Mouse (Mus musculus): Measurements from ENCODE around the gene Nlrc5. TPM values are rescaled to one million over a fixed set of nuclear protein-coding genes. Genes with fewer than 3 reads are reported as not detected.

The Nlrc5 gene
- total and polyA plus RNA-seq, 3 experiments = 0.03 TPM; not detected in 2

DNA sequence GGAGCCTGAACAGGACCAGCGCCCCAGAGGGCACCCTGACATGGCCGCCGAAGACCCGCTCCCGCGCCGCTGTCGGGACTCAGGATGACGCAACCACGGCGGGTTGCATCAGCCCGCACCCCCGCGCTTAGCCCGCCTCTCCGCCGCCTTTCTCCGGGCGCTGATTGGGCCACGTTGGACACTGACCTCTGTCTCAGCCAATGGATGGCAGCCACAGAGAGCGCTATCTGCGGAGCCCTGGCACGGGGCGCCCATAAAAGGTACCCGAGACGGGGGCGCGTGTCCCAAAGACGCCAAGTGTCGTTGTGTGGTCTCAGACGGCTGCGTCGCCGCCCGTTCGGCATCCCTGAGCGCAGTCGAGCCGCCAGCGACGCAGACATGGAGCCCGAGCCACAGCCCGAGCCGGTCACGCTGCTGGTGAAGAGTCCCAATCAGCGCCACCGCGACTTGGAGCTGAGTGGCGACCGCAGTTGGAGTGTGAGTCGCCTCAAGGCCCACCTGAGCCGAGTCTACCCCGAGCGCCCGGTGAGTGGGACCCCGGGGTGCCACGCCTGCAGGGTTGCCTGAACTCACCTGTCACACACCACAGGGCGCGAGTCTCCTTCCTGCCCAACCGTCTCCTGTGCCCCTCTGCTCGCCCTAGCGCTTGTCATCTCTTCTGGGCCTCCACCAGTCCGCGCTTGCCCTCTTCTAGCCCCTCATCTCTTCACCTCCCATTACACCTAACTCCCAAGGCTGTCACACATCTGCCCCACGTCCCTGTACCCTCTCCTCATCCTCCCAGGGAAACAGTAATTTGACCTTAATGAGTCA lies 47.7 kb upstream of the Nlrc5 start, which contains the start of gene Herpud1:
TSS of gene Herpud1 (plus strand) at position 225 of the 813 bp plus-strand sequence.
- peaks cover 34% of the 10 kb centered on the region for H3K79me2 ChIP-seq (ENCODE audit: control insufficient read depth, insufficient read depth, low read length, poor library complexity)
- peak within 1 kb of the TSS; percentile 74 for H3K27ac ChIP-seq (ENCODE audit: control insufficient read depth, low read depth, low read length)
- no peak; the same call in 1 of the 2 replicates for TF ChIP-seq CHD1 (IDR thresholded peaks at IDR 0.05; ENCODE audit: low read depth, low read length)
- TF ChIP-seq USF1 (IDR thresholded peaks at IDR 0.05; ENCODE audit: low read depth, low read length) = peak; percentile 69
- TF ChIP-seq TBP (IDR thresholded peaks at IDR 0.05; ENCODE audit: low read depth, low read length) = peak; percentile 97
- TF ChIP-seq MAX (IDR thresholded peaks at IDR 0.05; ENCODE audit: low read length) = peak; percentile 74
- TF ChIP-seq MAFK (IDR thresholded peaks at IDR 0.05; ENCODE audit: borderline replicate concordance, low read depth, low read length) = no peak
- TF ChIP-seq EP300 (IDR thresholded peaks at IDR 0.05; ENCODE audit: low read depth in 1 of 2, low read length in 2 of 2) = peak in 1 of 2 experiments; percentile 57; a peak in 1 of 4 replicates
- no peak for TF ChIP-seq ZNF384 (IDR thresholded peaks at IDR 0.05; ENCODE audit: low read depth, low read length)
- TF ChIP-seq HCFC1 (IDR thresholded peaks at IDR 0.05; ENCODE audit: low read depth, low read length) = peak; percentile 76
- peak; percentile 46; the same call in 1 of the 2 replicates for TF ChIP-seq MXI1 (IDR thresholded peaks at IDR 0.05; ENCODE audit: low read depth, low read length)
- peak; percentile 96 for TF ChIP-seq POLR2AphosphoS2 (IDR thresholded peaks at IDR 0.05; ENCODE audit: low read length)
- peak; percentile 98 to 99 for TF ChIP-seq POLR2A (IDR thresholded peaks at IDR 0.05; ENCODE audit: control insufficient read depth in 1 of 2, insufficient read depth in 1 of 2, low read depth in 1 of 2, low read length in 2 of 2, poor library complexity in 1 of 2)
- TF ChIP-seq ZMIZ1 (IDR thresholded peaks at IDR 0.05; ENCODE audit: low read depth, low read length) = peak; percentile 99
- TF ChIP-seq CHD2 (IDR thresholded peaks at IDR 0.05; ENCODE audit: low read length) = peak; percentile 53; the same call in 1 of the 2 replicates
- TF ChIP-seq E2F4 (IDR thresholded peaks at IDR 0.05; ENCODE audit: borderline replicate concordance, low read depth, low read length) = peak; percentile 55; the same call in 1 of the 2 replicates
- TF ChIP-seq ETS1 (IDR thresholded peaks at IDR 0.05; ENCODE audit: low read depth, low read length) = peak; percentile 64; the same call in 1 of the 2 replicates
- TF ChIP-seq POLR2AphosphoS5 (IDR thresholded peaks at IDR 0.05; ENCODE audit: borderline replicate concordance, low read depth, low read length) = peak; percentile 42; the same call in 1 of the 2 replicates
- no peak; the same call in 1 of the 2 replicates for TF ChIP-seq RAD21 (IDR thresholded peaks at IDR 0.05; ENCODE audit: low read depth, low read length)
- peak; percentile 98 for TF ChIP-seq NELFE (IDR thresholded peaks at IDR 0.05; ENCODE audit: low read depth, low read length)
- peak; percentile 76 for TF ChIP-seq MAZ (IDR thresholded peaks at IDR 0.05; ENCODE audit: low read depth, low read length)
- peak; percentile 61; the same call in 1 of the 2 replicates for TF ChIP-seq KAT2A (conservative IDR thresholded peaks at IDR 0.05; ENCODE audit: low read depth, low read length)
- peak; percentile 67 for TF ChIP-seq MYC (IDR thresholded peaks at IDR 0.05; ENCODE audit: low read depth, low read length)
- peak; percentile 76 for TF ChIP-seq GATA1 (IDR thresholded peaks at IDR 0.05; ENCODE audit: low read depth, low read length)
- peak; percentile 66 for TF ChIP-seq SIN3A (IDR thresholded peaks at IDR 0.05; ENCODE audit: low read length)
- peak; percentile 53; the same call in 1 of the 2 replicates for TF ChIP-seq TCF12 (IDR thresholded peaks at IDR 0.05; ENCODE audit: low read depth, low read length)
- TF ChIP-seq GABPA (IDR thresholded peaks at IDR 0.05; ENCODE audit: low read depth, low read length) = no peak
- no peak; the same call in 1 of the 2 replicates for TF ChIP-seq JUND (IDR thresholded peaks at IDR 0.05; ENCODE audit: low read depth, low read length)
- TF ChIP-seq UBTF (IDR thresholded peaks at IDR 0.05; ENCODE audit: borderline replicate concordance, insufficient read depth, low read depth, low read length) = 0 out of 2 replicates have a peak, but pooled peaks have one; percentile 45
- 0 out of 2 replicates have a peak, but pooled peaks have one; percentile 19 for TF ChIP-seq NRF1 (IDR thresholded peaks at IDR 0.05; ENCODE audit: insufficient read depth, low read depth, low read length, poor library complexity, severe bottlenecking)
- TF ChIP-seq MYB (IDR thresholded peaks at IDR 0.05; ENCODE audit: low read depth, low read length) = no peak
- peaks cover 13 to 25% of the 10 kb centered on the region in 2 experiments for H3K4me1 ChIP-seq (ENCODE audit: control insufficient read depth in 1 of 2, insufficient read depth in 2 of 2, low read length in 2 of 2)
- peak within 1 kb of the TSS; percentile 93 to 94 for H3K4me3 ChIP-seq (ENCODE audit: control insufficient read depth in 1 of 2, insufficient read depth in 1 of 2, low read depth in 2 of 2, low read length in 2 of 2)
- DNase-seq (ENCODE audit: low read depth, low spot score) = peak; percentile 97
- peaks cover 27 to 37% of the 10 kb centered on the region in 2 experiments for H3K36me3 ChIP-seq (ENCODE audit: control insufficient read depth in 1 of 2, insufficient read depth in 2 of 2, low read length in 2 of 2)
- no peaks in the 10 kb centered on the region for H3K27me3 ChIP-seq (ENCODE audit: control insufficient read depth in 1 of 2, insufficient read depth in 2 of 2, low read length in 2 of 2)
- H3K9me3 ChIP-seq (replicated peaks; ENCODE audit: insufficient read depth, low read length) = no peaks in the 10 kb centered on the region
- H3K9ac ChIP-seq (ENCODE audit: control insufficient read depth, low read depth, low read length, poor library complexity, severe bottlenecking) = peak within 1 kb of the TSS; percentile 96
